Mouse (Mus musculus): ENCODE results near the gene Vav2. TPM values are rescaled to one million over a fixed set of nuclear protein-coding genes. Genes with fewer than 3 reads are reported as not detected.

Gene Vav2
- polyA plus RNA-seq, 1 experiment from 2014 or later, result 15.6 TPM

- H3K9me3 ChIP-seq, result no peaks in the 10 kb centered on the region
- H3K9ac ChIP-seq, result no peak overlapping the region
- peaks cover 40% of the 10 kb centered on the region for H3K36me3 ChIP-seq
- no peaks in the 10 kb centered on the region for H3K4me1 ChIP-seq (replicated peaks)
- WGBS, result 90% methylated on average over 4 of the region's 4 CpGs
- H3K27ac ChIP-seq (replicated peaks), result no peak overlapping the region
- H3K27me3 ChIP-seq, result no peaks in the 10 kb centered on the region
- no peak overlapping the region for H3K4me3 ChIP-seq
- H3K4me2 ChIP-seq, result no peak overlapping the region
- ATAC-seq (ENCODE audit: low FRiP score, low read depth), result no peak
Measured at GRCm38 (mm10) chr2:27262984-27263383, 163.8 kb downstream of the Vav2 start.

DNA sequence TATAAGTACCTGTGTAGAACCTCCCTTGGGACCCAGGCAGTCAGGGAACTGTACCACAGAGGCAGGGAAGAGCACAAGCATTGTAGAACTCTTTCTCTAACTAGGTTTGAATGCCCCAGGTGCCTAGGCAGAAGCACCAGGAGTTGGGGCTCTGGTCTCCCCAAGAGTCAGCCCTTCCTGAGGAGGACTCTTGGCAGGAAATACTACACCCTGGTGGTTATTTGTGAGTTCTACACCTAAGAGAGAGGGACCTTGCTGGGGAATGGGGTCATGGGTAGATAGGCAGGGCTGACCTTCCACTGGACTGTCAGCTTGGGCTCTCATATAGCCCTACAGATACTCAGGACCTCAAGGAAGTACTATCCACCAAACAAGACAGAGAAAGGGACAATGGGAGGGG lies 175.4 kb downstream of the Vav2 start:
- H3K4me1 ChIP-seq (replicated peaks), result 0 out of 2 replicates have a peak, but pooled peaks cover 6% of the 10 kb centered on the region
- H3K27me3 ChIP-seq, result no peaks in the 10 kb centered on the region
- no peak overlapping the region for H3K4me3 ChIP-seq
- no peak overlapping the region for H3K27ac ChIP-seq (replicated peaks)
- H3K36me3 ChIP-seq, result no peaks in the 10 kb centered on the region
- no peak overlapping the region for H3K4me2 ChIP-seq
- H3K9ac ChIP-seq, result no peak overlapping the region
- no peaks in the 10 kb centered on the region for H3K9me3 ChIP-seq
- ATAC-seq (ENCODE audit: low FRiP score, low read depth), result no peak

DNA sequence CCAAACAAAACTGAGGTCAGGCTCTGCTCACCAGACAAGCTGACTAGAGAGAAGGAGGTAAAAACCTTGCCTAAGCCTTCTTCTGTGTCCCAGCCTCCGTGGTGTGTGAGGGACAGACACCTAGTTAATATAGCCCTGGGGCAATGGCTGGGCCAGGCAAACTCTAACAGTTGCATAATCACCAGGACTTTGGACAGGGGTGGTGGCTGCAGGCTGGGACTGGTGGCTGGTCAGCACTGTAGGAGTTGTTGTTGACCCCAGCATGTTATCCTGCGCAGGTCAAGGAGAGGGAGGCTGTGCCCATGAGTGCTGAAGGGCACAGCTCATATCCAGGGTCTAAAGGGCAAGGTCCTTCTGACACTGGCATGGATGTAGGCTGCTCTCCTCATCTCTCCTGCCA lies 178.6 kb downstream of the Vav2 start, which contains the start of gene Sardh:
Gene Sardh, minus strand, starts transcription at position 127 of the 400 bp plus-strand sequence.
- Histone ChIP-seq H3K27me3 (no peaks in the 10 kb centered on the region), H3K4me2 (peak within 1 kb of the TSS; percentile 32; the same call in 1 of the 2 replicates), H3K36me3 (no peaks in the 10 kb centered on the region), H3K9me3 (no peaks in the 10 kb centered on the region), H3K9ac (no peak within 1 kb of the TSS), H3K27ac (replicated peaks) (0 out of 2 replicates have a peak within 1 kb of the TSS, but pooled peaks have one; percentile 50), H3K4me3 (no peak within 1 kb of the TSS), H3K4me1 (replicated peaks) (0 out of 2 replicates have a peak, but pooled peaks cover 6% of the 10 kb centered on the region)
- no peak for ATAC-seq (ENCODE audit: low FRiP score, low read depth)
- WGBS, result 94% methylated on average over 2 of the region's 2 CpGs

- H3K9ac ChIP-seq, result no peak overlapping the region
- 60% methylated on average over 2 of the region's 2 CpGs for WGBS
- no peaks in the 10 kb centered on the region for H3K36me3 ChIP-seq
- H3K4me2 ChIP-seq, result no peak overlapping the region
- H3K9me3 ChIP-seq, result no peaks in the 10 kb centered on the region
- H3K27ac ChIP-seq (replicated peaks), result 0 out of 2 replicates have a peak overlapping the region, but pooled peaks have one; percentile 50
- peak; percentile 11; the same call in 1 of the 2 replicates for ATAC-seq (ENCODE audit: low FRiP score, low read depth)
- no peak overlapping the region for H3K4me3 ChIP-seq
- H3K4me1 ChIP-seq (replicated peaks), result 0 out of 2 replicates have a peak, but pooled peaks cover 6% of the 10 kb centered on the region
- H3K27me3 ChIP-seq, result no peaks in the 10 kb centered on the region
Measured at GRCm38 (mm10) chr2:27247487-27247863, 179.4 kb downstream of the Vav2 start.

DNA sequence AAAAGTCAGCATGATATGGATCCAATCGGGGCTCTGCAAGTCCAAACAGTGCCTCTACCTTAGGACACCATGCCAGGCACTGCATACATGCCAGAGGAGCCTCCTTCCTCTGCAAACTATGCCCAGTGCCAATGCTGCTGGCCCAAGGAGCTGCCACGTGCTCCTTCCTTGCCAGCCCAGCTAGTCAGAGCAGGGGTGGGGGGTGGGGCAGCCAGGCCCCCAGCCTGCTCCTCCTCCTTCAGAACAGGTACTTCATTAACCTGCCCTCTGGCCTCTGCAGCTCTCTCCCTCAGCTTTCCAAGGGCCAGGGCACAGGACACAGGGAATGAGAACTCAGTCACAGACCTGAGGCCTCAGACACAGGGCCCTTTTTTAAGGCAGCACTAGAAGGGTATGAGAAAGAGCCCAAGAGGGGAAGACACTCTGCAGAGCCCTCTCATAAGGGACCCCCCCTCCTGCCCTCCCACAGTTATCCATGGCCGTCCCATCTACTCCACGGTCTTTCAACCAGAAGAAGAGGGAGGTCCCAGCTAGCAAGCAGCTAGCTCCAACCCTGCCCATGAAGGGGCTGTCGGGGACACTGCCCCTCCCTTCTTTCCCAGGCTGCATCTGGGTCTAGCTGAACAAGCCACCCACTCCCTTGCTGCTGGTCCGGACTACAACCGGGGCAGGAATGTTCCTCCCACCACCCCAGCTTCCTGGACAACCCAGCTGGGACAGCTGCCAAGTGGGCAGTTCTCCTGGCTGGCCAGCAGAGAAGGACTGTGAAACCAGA lies 179.9 kb downstream of the Vav2 start:
- Histone ChIP-seq H3K4me1 (replicated peaks) (0 out of 2 replicates have a peak, but pooled peaks cover 6% of the 10 kb centered on the region), H3K9me3 (no peaks in the 10 kb centered on the region), H3K27ac (replicated peaks) (0 out of 2 replicates have a peak overlapping the region, but pooled peaks have one; percentile 50), H3K27me3 (no peaks in the 10 kb centered on the region), H3K4me3 (no peak overlapping the region), H3K9ac (no peak overlapping the region), H3K36me3 (no peaks in the 10 kb centered on the region), H3K4me2 (peak overlapping the region; percentile 32)
- 33% methylated on average over 7 of the region's 7 CpGs for WGBS
- peak; percentile 80 for ATAC-seq (ENCODE audit: low FRiP score, low read depth)

- Histone ChIP-seq H3K27ac (replicated peaks) (no peak overlapping the region), H3K4me1 (replicated peaks) (0 out of 2 replicates have a peak, but pooled peaks cover 6% of the 10 kb centered on the region), H3K4me2 (no peak overlapping the region), H3K4me3 (no peak overlapping the region), H3K27me3 (no peaks in the 10 kb centered on the region), H3K9ac (no peak overlapping the region), H3K36me3 (no peaks in the 10 kb centered on the region), H3K9me3 (no peaks in the 10 kb centered on the region)
- WGBS, result 65% methylated on average over 7 of the region's 7 CpGs
- no peak for ATAC-seq (ENCODE audit: low FRiP score, low read depth)
Measured at GRCm38 (mm10) chr2:27245947-27246346, 180.9 kb downstream of the Vav2 start.

GRCm38 (mm10) chr2:27237342-27237741 lies 189.5 kb downstream of the Vav2 start:
- Histone ChIP-seq H3K27me3 (no peaks in the 10 kb centered on the region), H3K36me3 (no peaks in the 10 kb centered on the region), H3K27ac (replicated peaks) (no peak overlapping the region), H3K4me3 (no peak overlapping the region), H3K9ac (no peak overlapping the region), H3K9me3 (no peaks in the 10 kb centered on the region), H3K4me1 (replicated peaks) (no peaks in the 10 kb centered on the region), H3K4me2 (no peak overlapping the region)
- ATAC-seq (ENCODE audit: low FRiP score, low read depth), result peak; percentile 74
- WGBS, result 31% methylated on average over 4 of the region's 4 CpGs

DNA sequence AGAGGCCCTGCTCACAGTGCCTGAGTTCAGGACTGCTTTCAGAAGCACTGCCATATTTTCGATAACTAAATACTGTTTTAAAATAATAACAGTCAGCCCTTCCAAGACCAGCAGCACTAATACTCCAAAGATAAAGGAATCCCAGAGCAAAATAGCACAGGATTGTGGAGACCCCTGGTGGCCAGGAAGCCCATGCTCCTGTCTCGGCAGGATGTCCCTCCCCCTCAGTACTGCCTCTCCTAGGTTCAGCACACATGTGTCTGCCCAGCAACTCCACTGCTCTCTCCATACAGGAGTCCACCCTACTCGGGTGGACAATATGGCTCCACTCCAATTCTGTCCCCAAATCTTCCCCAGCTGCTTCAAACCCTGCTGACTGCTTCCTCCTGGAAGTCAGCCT lies 191.1 kb downstream of the Vav2 start:
- Histone ChIP-seq H3K4me2 (no peak overlapping the region), H3K9ac (no peak overlapping the region), H3K27ac (replicated peaks) (no peak overlapping the region), H3K4me1 (replicated peaks) (no peaks in the 10 kb centered on the region), H3K9me3 (no peaks in the 10 kb centered on the region), H3K36me3 (no peaks in the 10 kb centered on the region), H3K4me3 (no peak overlapping the region), H3K27me3 (no peaks in the 10 kb centered on the region)
- peak; percentile 68 for ATAC-seq (ENCODE audit: low FRiP score, low read depth)
- 35% methylated on average over 3 of the region's 3 CpGs for WGBS

- no peak for ATAC-seq (ENCODE audit: low FRiP score, low read depth)
- Histone ChIP-seq H3K4me3 (no peak overlapping the region), H3K27ac (replicated peaks) (no peak overlapping the region), H3K27me3 (no peaks in the 10 kb centered on the region), H3K9me3 (no peaks in the 10 kb centered on the region), H3K36me3 (no peaks in the 10 kb centered on the region), H3K9ac (no peak overlapping the region), H3K4me2 (no peak overlapping the region), H3K4me1 (replicated peaks) (no peaks in the 10 kb centered on the region)
- WGBS, result 26% methylated on average over 7 of the region's 7 CpGs
Measured at GRCm38 (mm10) chr2:27232376-27232775, 194.5 kb downstream of the Vav2 start.

DNA sequence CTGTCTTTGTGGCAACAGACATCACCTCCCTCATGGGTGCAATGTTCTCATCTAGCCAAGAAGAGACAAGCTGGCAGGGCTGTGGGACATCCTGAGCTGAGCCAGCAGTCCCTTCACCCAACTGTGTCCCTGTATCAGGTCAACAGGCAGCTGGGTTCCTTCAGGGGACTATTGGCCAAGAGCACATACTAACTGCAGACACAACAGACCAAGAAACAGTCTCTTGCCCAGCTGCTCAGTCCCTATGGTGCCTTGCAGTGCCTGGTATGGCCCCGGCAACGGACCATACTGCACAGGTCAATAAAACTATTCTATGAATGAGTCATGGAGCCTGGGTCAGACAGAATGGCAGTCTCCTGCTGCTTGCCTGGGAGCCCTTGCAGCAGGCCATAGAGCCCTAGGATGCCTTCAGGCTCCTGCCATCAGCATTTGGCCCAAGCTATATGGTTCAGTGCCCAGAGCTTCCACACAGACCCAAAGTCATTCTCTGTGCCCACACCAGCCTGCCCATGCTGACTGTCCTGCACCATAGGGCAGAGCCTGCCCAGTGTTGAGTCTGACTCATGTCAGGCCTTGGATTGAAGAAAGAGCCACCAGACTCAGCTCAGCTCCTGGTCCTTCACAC lies 197.2 kb downstream of the Vav2 start:
- H3K9ac ChIP-seq, result no peak overlapping the region

GRCm38 (mm10) chr2:27228809-27229480 lies 197.9 kb downstream of the Vav2 start:
- Histone ChIP-seq H3K4me3 (no peak overlapping the region), H3K9ac (no peak overlapping the region), H3K4me1 (replicated peaks) (no peaks in the 10 kb centered on the region), H3K27me3 (no peaks in the 10 kb centered on the region), H3K4me2 (no peak overlapping the region), H3K36me3 (no peaks in the 10 kb centered on the region), H3K27ac (replicated peaks) (no peak overlapping the region), H3K9me3 (no peaks in the 10 kb centered on the region)
- 72% methylated on average over 5 of the region's 5 CpGs for WGBS
- no peak for ATAC-seq (ENCODE audit: low FRiP score, low read depth)

More for the DNA sequence above, 197.2 kb downstream of the Vav2 start:
- Histone ChIP-seq H3K9me3 (no peaks in the 10 kb centered on the region), H3K36me3 (no peaks in the 10 kb centered on the region), H3K27me3 (no peaks in the 10 kb centered on the region), H3K27ac (replicated peaks) (no peak overlapping the region), H3K4me2 (no peak overlapping the region), H3K4me1 (replicated peaks) (no peaks in the 10 kb centered on the region), H3K4me3 (no peak overlapping the region)
- ATAC-seq (ENCODE audit: low FRiP score, low read depth), result no peak
- WGBS, result 79% methylated on average over 2 of the region's 2 CpGs

- H3K4me2 ChIP-seq, result no peak overlapping the region
- H3K27ac ChIP-seq (replicated peaks), result no peak overlapping the region
- H3K4me3 ChIP-seq, result no peak overlapping the region
- 66% methylated on average over 7 of the region's 7 CpGs for WGBS
- no peak overlapping the region for H3K9ac ChIP-seq
- H3K36me3 ChIP-seq, result no peaks in the 10 kb centered on the region
- H3K4me1 ChIP-seq (replicated peaks), result 0 out of 2 replicates have a peak, but pooled peaks cover 5% of the 10 kb centered on the region
- no peaks in the 10 kb centered on the region for H3K27me3 ChIP-seq
- no peaks in the 10 kb centered on the region for H3K9me3 ChIP-seq
- no peak for ATAC-seq (ENCODE audit: low FRiP score, low read depth)
Measured at GRCm38 (mm10) chr2:27226572-27226971, 200.3 kb downstream of the Vav2 start.

Measured in hindbrain, embryonic 15.5 days (tissue).